Mouse (Mus musculus) kidney, adult 11 months (tissue): Measurements from ENCODE around the gene Celf2.

Experiments used
- DNase-seq: peaks from one replicate; pipeline ENCODE4 v3.0.0; 2022

The Celf2 gene

DNA sequence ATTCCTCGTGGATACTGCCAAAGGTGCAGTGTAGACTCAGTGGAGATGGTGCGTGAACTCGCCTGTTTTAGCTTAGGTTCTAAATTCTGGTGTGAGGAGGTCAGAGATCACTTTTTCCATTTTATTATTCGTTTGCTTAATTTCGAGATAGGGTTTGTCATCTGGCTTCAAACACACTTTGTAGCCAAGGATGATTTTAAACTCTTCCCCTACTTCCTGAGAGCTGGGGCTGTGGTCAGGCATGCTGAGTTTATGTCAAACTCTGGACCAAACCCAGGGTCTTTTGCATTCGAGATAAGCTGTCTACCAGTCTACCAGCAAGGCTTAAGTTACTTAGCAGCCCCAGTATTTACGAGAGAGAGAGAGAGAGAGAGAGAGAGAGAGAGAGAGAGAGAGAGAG, 429.3 kb downstream of the Celf2 start:
- DNase-seq, result no peak

DNA sequence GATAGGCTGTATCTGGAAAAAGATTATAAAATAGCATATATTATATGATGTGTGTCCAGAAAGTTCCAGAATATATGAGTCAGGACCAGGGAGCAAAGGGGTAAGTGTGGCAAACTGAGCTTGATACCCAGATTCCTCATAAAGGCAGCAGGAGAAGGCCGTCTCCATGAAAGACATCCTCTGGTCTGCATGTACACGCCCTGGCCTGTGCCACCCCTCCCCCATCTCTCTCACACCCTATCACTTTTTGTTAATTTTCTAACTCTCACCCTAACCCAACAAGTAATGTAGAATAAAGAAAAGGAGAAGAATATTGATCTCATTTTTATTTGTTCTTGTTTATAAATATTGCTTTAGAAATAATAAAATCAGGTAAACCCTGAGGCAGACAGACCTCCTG, 430.0 kb downstream of the Celf2 start:
- no peak for DNase-seq

DNA sequence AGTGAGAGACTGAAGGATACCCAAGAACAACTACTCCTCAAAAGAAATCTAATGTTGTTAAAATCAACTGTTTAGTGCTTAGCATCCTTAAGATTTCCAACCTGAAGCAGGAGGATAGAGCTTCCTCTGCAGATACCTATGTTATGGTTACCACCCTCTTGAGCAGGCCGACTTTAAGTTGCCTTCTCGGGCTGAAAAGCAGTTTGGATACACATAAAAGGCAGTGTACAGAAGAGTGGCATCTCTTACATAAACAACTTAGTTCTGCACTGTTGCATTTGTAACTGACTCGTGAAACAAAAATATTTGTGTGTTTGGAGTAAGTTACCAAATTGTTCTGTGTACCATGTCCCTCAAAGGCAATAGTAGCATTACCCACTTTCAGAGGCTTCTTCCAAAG, 435.6 kb downstream of the Celf2 start:
- DNase-seq, result no peak

DNA sequence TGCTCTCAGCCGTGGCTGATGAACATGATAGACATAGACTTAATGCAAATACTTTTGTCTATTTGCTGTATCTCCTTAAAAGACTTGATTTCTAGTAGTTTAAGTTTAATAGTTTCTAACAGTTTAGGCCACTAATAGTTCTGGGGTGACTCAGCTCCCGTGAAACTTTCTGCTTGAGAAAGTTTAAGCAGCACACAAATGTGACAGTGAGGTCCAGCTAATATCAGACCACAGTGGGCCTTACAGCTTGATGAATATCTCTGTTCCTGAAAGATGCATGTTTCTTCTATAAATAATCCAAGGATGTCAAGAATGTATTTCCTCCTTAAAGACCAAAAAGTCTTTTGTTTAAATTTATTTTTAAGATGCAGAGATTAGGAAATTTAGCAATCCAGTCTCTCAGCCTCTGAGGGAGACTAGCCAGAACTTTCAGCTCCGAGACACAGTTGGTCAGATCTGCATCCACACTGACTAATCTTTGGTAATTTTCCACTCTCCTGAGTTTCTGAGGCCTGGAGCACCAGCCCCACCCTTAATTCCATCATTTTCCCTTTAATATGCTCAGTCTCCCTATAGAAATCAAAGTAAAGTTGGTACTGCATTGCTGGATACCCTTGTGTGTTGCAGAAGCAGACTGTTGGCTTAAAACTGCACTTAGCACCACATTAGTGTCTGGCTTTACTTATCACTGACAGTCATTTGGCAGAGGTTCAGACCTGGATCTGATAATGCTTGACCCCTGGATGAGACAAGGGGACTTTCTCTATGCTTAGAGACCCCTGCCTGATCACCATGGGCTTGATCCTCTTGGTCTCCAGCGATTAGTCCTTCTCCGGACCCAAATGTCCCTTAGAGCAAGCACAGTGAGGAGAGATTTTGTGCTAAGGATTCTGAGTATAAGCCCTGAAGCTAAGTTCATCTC, 436.8 kb downstream of the Celf2 start:
- no peak for DNase-seq

DNA sequence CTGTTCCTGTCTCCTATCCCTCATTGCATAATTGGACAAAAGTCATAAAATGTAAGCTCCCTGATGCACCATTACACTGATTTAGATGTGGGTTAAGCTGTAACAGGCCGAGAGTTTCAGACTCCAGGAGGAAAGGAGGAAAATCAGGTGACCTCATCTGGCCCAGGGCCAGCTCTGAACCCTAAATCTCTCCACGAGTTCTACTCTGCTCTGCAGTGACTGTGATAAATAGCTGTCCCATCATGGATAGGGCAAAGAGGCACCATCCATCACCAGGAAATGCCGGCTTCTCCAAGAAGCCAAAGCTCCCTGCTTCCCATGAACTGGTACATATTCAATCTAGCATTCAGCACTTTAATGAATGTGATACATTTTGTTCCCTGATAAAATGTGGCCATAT, 439.9 kb downstream of the Celf2 start:
- no peak for DNase-seq

DNA sequence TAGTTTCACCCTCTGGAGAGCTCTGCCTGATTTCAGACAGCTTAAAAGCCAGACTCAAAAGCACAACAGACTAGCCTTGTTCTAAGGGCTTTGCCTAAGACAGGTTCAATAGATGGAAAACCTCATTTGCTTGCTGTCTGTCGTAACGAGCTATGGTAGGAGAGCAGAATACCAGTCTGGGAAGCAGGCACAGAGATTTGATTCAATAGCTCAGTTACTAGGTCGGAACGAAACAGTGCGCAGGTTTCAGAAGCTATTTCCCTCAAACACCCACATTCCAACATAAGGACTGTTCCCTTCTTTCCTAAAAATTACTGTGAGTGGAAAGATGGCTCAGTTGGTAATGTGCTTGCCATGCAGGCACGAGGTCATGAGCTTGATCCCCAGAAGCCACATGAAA, 441.1 kb downstream of the Celf2 start:
- DNase-seq, result no peak

DNA sequence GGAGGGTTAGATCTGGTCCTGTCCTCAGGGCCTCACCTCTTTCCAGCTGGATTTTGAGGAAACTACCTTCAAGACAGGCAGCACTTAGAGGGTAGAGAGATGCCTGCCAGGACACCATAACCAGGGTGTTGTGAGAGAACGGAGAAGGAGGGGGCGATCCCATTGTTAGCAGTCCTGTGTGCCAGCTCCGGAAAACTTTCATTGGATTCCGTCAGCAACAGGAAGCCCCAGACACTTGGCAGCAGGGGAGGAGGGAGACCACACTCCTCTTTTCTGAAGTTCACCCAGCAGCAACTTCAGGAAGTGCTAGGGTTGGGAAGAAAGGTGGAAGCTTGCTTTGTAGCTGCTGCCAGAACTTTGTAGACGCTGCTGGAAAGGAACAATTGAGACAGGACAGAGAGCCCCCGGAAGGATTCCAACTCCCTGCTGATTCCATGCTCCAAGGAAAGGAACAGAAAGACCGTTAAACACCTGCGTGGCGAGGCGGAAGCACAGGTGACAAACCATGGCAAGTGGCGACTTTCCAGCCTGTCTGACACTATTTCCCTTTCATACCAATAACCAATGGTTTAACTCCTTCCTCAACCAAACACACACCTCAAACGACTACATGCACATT, 445.7 kb downstream of the Celf2 start:
- DNase-seq, result no peak

DNA sequence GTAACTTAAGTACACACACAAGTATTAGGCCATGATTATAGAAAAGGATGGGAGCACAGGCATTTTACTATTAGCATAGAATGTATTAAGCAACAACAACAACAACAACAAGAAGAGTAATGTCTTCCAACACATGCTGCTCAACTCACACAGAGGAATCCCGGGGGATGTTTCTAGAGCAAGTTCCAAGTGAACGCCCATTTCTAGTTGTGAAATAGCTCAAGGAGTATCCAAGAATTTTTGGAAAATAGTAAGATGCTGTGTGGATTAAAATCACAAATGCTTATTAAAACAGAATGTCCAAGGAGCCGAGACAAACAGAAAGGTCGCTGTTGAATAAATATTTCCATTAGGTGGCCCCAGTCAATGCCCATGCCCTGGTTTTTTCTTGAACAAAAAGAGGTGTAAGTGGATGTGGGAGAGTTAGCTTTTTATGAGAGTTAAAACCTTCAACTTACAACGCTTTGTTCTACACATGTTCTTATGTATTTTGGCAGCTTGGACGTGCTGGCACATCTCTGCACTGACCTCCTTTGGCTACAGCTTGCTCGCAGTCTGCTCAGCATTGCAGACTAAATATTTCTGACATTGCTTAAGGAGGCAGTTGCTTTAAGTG, 448.8 kb downstream of the Celf2 start:
- no peak for DNase-seq

DNA sequence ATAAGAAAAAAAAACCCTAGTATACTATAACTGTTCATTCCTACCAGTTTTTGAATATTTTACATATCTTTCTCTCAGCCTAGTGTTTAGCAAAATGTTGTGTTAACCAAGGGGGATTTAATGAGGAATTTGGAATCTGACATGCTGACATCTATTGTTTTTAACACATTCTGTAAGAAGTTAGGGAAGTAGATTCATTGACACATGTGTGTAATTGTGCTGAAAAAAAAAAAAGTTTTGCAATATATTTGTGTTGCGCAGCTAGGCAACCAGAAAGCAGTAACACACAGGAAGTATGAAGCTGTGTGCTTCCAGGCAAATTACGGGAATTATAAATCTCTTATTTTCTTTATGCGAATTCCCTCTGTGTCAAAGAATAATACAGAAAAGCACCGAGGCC, 453.0 kb downstream of the Celf2 start:
- no peak for DNase-seq

DNA sequence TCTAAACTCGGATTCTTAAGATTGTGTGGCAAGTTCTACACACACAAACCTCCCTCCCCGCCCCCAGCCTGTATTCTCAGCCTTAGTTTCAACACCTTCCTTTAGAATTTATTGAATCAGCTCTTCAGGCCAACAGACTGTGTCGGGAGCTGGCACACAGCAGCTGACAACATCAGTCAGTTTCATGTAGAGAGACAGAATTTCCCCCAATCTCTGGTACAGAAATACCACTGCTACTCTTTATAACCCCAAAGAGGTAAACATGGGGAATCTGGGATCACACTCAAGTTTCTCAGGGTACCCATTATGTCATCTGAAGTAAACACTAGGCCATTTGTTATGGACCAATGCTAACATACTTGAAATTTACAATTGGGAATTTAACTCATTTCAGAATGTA, 453.4 kb downstream of the Celf2 start:
- no peak for DNase-seq

DNA sequence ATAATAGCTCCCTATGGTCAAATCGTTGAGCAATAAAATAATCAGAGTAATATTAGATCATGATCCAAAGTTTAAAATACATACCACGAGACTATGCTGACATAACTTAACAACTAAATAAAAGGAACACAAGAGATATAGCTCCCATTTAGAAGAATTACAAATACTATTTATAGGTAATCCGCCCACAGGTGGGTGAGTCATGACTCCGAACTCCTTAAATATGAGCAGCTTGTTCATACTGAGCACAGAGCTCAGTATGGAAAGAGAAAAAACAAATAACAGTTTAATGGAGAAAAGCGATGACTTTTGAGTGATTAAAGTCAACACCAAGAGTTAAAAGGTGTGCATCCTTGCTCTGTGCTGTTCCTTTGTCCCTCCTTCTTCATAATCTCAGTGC, 458.3 kb downstream of the Celf2 start:
- DNase-seq, result no peak

DNA sequence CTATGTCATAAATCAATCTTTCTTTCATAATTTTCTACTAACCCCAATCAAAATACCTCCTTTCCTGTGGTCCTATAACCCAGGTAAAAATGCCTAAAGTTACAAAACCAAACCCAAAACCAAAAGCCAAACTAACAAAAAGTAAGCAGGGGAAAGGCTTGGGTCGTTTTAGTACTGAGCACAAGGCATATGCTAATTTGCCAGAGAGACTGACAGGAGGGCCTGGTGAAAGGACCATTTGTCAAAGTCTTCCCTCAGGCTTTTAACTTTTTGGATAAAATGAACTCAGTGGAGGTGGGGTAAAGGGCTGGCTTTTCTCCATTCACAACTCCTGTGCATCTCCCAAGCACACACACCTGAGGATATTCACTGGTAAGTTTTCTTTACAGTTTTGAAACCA, 463.2 kb downstream of the Celf2 start:
- DNase-seq, result no peak

DNA sequence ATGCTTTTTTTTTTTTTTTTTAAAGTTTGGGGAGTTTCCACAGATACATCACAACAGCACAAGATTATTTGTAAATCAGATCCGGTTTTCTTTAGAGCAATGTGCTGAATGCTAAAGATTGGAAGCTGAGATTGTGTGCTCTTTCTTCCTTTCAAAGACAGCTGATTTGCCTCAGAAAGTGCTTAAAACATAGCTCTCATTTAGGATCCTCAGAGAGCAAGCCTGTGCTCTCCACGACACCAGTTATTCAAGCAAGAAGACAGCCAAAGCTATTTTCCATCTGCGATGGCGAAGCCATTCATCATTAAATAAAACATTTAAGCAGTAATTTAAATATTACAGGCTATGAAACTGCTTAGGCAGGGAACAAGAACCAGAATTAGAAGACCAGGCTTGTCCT, 463.8 kb downstream of the Celf2 start:
- DNase-seq, result no peak

DNA sequence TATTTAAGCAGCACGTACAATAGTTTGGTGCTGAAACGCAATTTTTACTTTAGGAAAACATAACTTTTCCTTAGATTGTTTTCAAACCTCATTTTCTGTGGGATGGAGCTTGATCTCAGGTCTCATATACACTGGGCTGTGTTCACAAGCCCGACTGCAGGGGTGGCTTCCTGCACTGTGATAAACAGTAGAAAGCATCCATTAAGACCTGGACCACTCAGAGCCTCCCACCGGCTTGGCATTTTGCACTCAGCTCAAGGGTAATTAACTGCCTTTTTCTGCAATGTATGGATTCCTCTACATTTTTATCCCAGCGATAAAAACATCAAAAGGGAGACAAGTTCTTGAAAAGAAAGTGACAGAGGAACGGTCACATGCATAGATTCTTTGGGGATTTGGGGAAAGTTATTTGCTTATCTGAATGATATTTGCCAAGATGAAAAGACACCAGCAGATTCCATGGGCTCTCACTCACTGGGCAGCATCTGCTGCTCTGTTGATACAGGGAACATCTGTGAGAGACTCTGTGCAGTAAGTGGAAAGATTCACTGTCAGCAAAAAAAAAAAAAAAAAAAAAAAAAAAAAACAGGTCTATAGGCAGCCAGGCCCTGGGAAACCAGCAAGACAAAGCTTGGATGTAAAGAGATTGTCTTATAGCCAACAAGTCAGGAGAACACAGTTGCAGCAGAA, 465.4 kb downstream of the Celf2 start:
- DNase-seq, result no peak

DNA sequence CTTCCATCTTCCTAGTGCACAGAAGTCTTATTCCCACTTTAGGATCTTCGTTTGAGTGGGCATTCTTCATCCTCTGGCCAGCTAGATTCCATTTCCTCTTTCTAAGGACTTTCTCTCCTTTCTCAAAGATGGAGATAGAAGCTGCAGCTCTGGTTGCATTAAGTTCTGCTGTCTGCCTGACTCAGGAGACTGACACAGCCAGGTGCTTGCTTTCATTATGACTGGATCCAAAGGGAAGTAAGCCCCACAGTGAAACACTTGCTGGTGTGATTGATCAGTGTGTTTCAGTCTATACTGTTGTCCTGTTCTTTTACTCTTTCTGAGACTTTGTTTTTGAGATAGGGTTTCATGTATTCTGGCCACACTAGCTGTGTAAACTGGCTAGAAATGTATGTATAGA, 468.4 kb downstream of the Celf2 start:
- DNase-seq, result no peak

DNA sequence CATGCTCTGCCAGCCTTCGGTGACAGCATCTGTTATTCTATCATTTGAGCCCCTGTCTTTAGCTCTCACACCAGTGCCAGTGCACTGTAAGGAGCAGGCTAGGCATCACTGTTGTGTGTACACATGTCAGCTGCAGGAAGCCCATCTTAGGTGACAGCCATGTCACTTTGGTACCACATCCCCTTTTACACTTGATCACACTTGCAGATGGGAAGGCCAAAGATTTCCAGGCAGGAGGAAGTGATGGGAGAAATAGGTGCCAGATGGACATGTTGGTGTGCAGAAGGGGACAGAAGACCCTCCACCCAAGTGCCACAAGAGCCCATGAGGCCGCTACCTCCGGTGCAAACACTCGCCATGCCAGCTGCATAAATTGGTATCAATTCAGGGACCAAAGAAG, 470.4 kb downstream of the Celf2 start:
- DNase-seq, result no peak

DNA sequence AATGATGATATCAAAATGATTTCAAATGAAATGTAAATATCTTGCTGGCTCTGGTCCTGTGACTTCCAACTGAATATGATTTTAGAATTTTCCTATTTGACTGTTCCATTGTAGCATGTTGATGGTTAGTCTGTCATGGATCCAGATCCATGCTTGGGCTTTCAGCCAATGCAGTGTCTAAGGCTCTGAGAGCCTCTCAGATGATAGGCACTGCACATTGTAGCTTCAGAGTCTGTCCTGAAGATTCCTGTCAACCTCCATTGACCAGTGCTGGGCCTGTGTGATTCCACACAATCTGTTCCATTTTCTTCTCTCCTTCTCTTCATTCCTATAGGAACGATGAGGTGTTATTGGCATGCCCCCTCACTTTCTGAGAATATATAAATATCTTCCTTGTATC, 478.0 kb downstream of the Celf2 start:
- DNase-seq, result no peak

DNA sequence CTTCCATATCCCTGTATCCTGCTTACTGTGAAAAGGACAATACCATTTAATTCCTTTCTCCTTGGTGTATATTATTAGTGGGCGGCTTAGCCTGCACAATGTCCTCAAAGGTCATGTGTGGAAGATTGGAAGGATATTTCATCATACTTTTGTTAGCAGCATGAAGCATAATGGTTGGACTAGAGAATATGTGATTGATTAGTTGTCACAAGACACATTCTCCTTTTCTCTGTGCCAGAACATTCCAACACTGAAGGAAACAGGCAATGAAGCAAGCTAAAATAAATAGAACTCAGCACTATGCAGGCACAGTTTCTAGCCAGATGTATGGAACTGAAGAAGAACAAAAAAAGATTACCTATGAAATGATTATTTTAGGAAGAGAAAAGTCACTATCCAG, 482.6 kb downstream of the Celf2 start:
- DNase-seq, result no peak

DNA sequence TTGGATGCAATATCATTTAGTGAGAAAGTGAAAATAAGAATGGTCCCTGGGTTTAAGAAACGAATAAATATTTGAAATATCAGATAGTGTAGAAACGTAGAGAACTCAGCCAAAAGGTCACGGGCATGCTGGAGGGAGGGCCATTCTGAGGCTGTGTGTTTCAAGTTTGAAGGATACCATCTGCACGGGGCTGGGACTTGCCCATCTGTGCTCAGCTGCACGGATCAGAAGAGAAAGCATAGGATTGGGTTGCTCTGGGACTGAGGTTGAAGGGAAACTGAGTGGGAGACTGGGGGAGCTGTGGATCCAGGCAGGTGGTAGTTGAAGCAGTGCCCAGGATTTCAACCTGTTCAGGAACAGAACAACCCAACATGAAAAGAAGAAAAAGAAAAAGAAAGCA, 483.8 kb downstream of the Celf2 start:
- DNase-seq, result peak; percentile 19

DNA sequence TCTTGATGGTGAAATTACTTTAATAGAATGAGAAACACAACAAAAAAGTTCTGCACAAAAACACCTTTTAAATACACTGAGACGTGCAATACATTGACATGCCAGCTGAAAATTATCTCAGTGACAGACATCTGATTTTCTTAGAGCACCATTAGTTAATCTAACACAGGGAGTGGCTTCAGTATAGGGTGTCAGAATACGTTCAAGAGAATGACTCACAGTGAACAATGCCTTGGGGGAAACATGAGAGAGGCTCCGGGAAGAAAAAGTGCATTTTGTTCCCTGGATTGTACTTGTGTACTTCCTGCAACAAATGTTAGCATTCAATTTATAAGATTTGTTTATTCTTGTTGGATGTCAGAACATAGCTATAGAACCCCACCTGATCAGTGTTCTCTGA, 487.2 kb downstream of the Celf2 start:
- no peak for DNase-seq

DNA sequence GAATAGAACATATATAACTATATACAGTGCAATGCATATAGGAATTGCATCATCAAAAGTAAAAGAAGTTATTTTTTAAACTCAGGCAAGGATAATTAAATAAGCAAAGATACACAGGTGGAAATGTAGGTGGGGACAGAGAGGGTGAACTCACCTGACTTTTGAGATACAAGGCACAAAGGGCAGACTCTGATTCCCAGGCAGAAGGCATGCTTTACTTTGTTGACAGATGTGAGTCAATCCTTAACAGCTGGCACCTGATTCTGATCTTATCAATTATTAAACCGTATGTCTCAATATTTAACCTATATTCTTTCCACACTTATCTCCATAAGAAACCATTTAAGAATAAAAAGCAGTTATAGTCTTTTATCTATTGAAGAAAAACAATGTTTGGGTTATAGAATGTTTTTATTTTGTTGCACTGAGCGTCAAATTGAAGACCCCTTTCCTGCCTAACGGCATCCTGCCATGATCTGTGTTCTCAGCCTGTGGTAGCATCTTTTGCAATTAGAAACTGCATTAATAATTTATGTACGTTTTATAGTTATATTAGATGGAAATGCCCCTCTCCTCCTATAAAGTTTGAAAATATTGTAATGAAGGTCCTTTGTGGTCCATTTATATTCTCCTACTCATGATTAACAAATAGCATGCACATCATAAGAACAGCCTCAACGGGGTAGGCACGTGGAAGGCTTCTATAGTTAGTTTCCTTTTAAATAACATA, 491.8 kb downstream of the Celf2 start:
- DNase-seq, result no peak

DNA sequence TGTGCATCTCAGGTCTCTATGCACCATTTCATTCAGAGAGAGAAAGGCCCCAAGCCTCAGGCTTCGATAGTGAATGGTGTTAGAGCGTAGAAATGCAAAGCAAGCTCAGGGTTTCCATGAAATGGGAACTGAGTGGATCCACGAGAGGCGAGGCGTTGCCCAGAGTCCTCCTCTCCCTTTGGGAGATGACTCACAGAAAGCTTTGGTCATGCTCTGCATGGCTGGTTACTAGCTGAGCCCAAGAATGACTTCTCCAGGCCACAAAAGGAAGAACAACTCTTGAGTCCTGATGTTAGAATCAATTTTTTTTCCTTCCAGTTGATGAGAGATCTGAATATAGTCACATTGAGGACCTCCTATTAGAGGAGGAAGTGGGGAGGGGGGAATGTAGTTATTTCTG, 496.2 kb downstream of the Celf2 start:
- no peak for DNase-seq

DNA sequence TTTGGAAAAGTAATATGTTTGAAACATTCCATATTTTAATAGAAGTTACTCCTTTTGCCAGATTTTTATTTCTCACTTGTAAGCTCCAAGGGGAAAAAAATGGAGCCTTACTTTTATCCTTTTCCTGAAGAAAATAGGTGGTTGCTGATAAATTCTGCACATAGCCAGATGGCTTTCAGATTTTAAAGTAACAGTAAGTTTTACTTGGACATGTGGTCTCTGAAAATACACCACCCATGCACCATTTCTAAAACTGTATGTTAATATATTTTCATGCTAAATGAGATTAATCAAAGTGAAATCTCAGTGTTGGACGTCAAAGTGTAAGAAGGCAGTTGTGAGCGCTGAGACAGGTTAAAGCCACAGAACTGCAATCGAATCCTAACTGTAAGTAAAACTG, 502.5 kb downstream of the Celf2 start:
- DNase-seq, result no peak
